Mouse (Mus musculus): Measurements from ENCODE around the gene Gm9837. TPM values are rescaled to one million over a fixed set of nuclear protein-coding genes. Genes with fewer than 3 reads are reported as not detected.
A peak's percentile ranks its signal among the peaks of the same experiment; 100 is the strongest.

The Gm9837 gene
- polyA plus RNA-seq, 1 experiment = not detected

DNA sequence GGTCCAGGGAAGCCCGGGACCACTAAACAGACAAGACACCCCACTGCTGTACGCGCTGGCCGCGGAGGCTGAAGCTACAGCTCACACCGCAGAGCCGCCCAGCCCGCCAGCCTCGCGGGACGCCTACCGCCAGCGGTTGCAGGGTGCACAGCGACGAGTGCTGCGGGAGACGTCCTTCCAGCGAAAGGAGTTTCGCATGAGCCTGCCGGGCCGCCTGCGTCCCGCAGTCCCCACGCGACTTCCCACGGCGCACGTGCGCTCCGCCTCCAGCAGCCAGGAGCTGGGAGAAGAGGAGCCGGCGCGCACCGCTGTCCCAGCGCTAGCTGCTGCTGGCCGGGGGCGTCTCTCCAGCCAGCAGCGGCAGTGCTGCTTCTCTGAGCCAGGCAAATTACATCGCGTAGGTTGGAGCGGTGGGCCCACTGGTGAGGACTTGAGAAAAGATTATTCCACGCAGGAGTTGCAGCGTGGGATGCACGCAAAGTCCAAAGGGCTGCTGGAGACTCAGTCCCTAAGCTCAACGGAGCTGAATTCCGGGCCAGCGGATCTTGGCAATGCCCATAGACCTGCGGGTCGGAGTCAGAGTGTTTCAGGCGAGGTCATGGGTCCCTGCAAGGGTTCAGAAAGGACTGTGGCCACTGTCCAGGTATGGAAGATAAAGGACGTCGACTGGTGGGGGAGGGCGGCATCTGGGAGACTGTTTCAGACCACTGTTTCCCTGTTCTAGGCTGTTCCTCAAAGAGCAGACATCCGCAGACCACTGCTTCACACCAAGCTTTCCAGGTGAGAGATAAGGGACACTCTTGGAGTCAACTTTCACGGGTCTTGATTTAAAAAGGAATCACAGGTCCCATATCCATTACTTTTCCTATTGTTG is 6.5 kb downstream of the Gm9837 start:
- no peak for TF ChIP-seq POLR2A (IDR thresholded peaks at IDR 0.05; ENCODE audit: low read depth, low read length)
- TF ChIP-seq CTCF (IDR thresholded peaks at IDR 0.05; ENCODE audit: extremely low read depth, insufficient read length, insufficient replicate concordance, low read depth, low read length) = no peak
- no peak overlapping the region for H3K27ac ChIP-seq (ENCODE audit: insufficient read depth, low read depth, low read length)
- H3K27me3 ChIP-seq (ENCODE audit: control insufficient read depth, insufficient read depth, low read length) = peaks cover 9% of the 10 kb centered on the region
- peak overlapping the region; percentile 38 for H3K4me3 ChIP-seq (ENCODE audit: low read depth, low read length)
- H3K4me1 ChIP-seq (ENCODE audit: control insufficient read depth, insufficient read depth, insufficient read length, low read length) = no peaks in the 10 kb centered on the region
- WGBS = 38% methylated on average over 55 of the region's 55 CpGs
- no peaks in the 10 kb centered on the region for H3K36me3 ChIP-seq (ENCODE audit: control insufficient read depth, insufficient read depth, low read length)

DNA sequence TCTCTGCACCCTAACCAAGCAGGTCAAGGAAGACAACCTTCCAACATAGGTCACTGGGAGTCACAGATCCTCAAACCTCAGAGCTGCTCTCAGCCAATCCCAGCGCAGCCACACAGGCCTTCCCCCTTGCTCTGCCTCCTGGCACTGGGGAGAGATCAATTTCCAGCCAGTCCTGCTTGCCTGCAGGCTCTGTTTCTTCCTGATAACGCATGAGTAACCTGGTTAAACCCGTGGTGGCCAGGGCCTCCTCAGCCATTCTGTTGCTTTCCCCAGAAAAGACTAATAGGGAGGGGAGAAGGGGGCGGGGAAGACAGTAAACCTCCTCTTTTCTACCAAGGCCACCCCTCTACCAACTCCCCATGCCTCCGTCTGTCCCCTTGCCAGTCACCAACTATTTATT is 8.6 kb downstream of the Gm9837 start:
- Histone ChIP-seq H3K36me3 (ENCODE audit: control insufficient read depth, insufficient read depth, low read length) (no peaks in the 10 kb centered on the region), H3K4me3 (ENCODE audit: low read depth, low read length) (no peak overlapping the region), H3K27me3 (ENCODE audit: control insufficient read depth, insufficient read depth, low read length) (peaks cover 9% of the 10 kb centered on the region), H3K27ac (ENCODE audit: insufficient read depth, low read depth, low read length) (no peak overlapping the region), H3K4me1 (ENCODE audit: control insufficient read depth, insufficient read depth, insufficient read length, low read length) (no peaks in the 10 kb centered on the region)
- TF ChIP-seq CTCF (IDR thresholded peaks at IDR 0.05; ENCODE audit: extremely low read depth, insufficient read length, insufficient replicate concordance, low read depth, low read length) (no peak), POLR2A (IDR thresholded peaks at IDR 0.05; ENCODE audit: low read depth, low read length) (no peak)
- 28% methylated on average over 5 of the region's 5 CpGs for WGBS

DNA sequence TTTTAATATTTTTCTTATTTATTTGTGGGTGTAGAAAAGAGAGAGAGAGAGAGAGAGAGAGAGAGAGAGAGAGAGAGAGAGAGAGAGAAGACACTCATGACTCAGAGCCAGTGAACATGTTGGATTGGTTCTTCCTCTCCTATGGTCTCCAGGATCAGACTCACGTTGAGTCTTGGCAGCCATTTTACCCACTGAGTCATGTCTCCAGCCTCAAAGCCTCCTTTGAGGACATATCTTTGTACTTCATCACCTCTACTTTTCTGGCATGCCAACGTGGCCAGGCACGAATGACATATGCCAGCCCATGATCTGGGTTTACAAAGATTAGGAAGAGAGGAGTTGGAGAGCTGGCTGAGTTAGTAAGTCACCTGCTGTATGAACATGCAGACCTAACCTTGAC is 10.1 kb downstream of the Gm9837 start:
- Histone ChIP-seq H3K4me1 (ENCODE audit: control insufficient read depth, insufficient read depth, insufficient read length, low read length) (no peaks in the 10 kb centered on the region), H3K4me3 (ENCODE audit: low read depth, low read length) (no peak overlapping the region), H3K27me3 (ENCODE audit: control insufficient read depth, insufficient read depth, low read length) (peaks cover 9% of the 10 kb centered on the region), H3K27ac (ENCODE audit: insufficient read depth, low read depth, low read length) (no peak overlapping the region), H3K36me3 (ENCODE audit: control insufficient read depth, insufficient read depth, low read length) (no peaks in the 10 kb centered on the region)
- WGBS = 82% methylated on average over 3 of the region's 3 CpGs
- TF ChIP-seq CTCF (IDR thresholded peaks at IDR 0.05; ENCODE audit: extremely low read depth, insufficient read length, insufficient replicate concordance, low read depth, low read length) = no peak
- no peak for TF ChIP-seq POLR2A (IDR thresholded peaks at IDR 0.05; ENCODE audit: low read depth, low read length)

DNA sequence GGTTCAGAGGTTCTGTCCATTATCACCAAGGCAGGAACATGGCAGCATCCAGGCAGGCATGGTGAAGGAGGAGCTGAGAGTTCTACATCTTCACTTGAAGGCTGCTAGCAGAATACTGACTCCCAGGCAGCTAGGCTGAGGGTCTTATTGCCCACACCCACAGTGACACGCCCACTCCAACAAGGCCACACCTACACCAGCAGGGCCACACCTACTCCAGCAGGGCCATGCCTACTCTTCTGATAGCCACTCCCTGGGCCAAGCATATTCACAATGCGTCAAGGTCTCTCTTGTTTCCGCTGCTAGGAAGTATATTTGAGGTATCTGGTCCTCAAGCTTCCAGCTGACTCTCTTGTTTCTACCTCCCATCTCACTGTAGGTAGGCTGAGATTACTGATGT is 11.3 kb downstream of the Gm9837 start:
- Histone ChIP-seq H3K36me3 (ENCODE audit: control insufficient read depth, insufficient read depth, low read length) (no peaks in the 10 kb centered on the region), H3K4me1 (ENCODE audit: control insufficient read depth, insufficient read depth, insufficient read length, low read length) (peaks cover under 1% of the 10 kb centered on the region; the same call in 1 of the 2 replicates), H3K27me3 (ENCODE audit: control insufficient read depth, insufficient read depth, low read length) (peaks cover 8% of the 10 kb centered on the region), H3K27ac (ENCODE audit: insufficient read depth, low read depth, low read length) (no peak overlapping the region), H3K4me3 (ENCODE audit: low read depth, low read length) (no peak overlapping the region)
- 75% methylated on average over 3 of the region's 3 CpGs for WGBS
- TF ChIP-seq CTCF (IDR thresholded peaks at IDR 0.05; ENCODE audit: extremely low read depth, insufficient read length, insufficient replicate concordance, low read depth, low read length) (no peak), POLR2A (IDR thresholded peaks at IDR 0.05; ENCODE audit: low read depth, low read length) (no peak)

DNA sequence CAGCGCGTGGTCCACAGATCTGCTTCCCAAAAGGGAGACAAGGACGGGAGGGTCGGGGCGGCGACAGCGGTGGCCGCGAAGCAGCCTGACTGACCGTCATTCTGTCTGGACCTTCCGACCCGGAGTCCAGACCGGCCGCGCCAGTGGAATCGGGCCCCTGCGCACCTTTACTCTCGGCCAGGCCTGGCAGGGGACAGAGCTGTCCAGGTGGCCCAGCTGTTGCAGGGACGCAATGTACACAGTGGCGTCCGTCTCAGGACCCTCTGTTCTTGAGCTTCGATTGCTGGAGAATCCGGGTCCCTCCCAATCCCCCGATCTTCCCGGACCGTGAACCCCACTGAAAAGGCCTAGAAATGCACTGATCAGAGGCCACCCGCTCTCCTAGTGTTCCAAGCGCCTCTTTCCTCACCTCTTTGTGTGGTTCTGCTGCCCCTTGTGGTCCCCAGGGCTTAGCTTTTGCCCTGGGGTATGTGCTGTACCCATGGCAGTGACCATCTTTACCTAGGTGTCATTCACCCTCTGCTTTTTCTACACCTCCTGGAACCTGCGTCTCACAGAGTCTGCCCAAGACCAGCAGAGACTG is 12.8 kb downstream of the Gm9837 start:
- TF ChIP-seq CTCF (IDR thresholded peaks at IDR 0.05; ENCODE audit: extremely low read depth, insufficient read length, insufficient replicate concordance, low read depth, low read length) = no peak
- no peak for TF ChIP-seq POLR2A (IDR thresholded peaks at IDR 0.05; ENCODE audit: low read depth, low read length)
- 15% methylated on average over 29 of the region's 29 CpGs for WGBS
- Histone ChIP-seq H3K36me3 (ENCODE audit: control insufficient read depth, insufficient read depth, low read length) (no peaks in the 10 kb centered on the region), H3K4me1 (ENCODE audit: control insufficient read depth, insufficient read depth, insufficient read length, low read length) (peaks cover 8% of the 10 kb centered on the region; the same call in 1 of the 2 replicates), H3K27ac (ENCODE audit: insufficient read depth, low read depth, low read length) (peak overlapping the region; percentile 1; the same call in 1 of the 2 replicates), H3K4me3 (ENCODE audit: low read depth, low read length) (peak overlapping the region; percentile 68), H3K27me3 (ENCODE audit: control insufficient read depth, insufficient read depth, low read length) (no peaks in the 10 kb centered on the region)

DNA sequence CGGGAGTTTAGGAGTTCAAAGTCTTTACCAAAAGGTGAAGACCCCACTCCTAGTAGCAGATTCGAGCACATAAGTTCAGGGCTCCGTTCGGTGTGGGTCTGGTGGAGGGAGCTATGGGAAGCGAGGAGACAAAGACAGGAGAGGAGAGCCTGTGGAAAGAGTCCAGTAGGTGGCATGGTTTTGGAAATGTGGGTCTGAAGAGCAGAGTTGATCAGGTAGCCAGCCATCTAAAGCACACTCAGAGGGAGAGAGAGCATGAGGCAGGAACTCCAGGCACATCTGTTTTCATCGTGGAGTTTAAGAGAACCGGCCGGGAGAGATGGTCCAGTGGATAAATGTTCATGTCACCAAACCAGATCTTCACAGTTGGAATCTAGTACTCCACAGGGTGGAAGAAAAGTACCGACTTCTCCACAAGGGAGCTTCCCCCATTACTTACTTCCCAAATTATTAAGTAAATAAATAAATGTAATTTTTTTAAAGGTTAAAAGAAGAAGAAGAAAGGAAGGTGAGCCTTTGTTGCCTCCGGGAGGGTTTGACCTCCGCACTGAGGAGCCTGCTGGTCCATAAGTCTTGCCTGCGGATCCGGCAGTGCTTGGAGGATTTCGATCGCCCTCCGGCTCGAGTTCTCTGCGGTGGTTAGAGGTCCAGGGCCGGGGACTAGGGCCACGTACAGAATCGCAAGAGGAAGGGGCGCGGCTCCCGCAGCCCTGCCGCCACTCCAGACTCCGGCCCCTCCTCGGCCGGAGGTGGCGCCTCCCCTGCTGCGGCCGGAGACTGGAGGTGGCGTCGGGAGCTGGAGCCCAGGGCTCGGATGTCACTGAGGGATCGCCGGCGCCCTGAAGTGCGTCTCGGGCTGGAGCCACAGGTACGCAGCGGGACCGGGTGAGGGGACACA is 13.6 kb downstream of the Gm9837 start, which contains the start of the genes Gm10447 and Shroom1:
TSS of gene Gm10447 (minus strand) at position 637 of the 898 bp plus-strand sequence.
TSS of gene Shroom1 (plus strand) at position 732 of the 898 bp plus-strand sequence.
- H3K4me1 ChIP-seq (ENCODE audit: control insufficient read depth, insufficient read depth, insufficient read length, low read length) = peaks cover 8% of the 10 kb centered on the region; the same call in 1 of the 2 replicates
- H3K36me3 ChIP-seq (ENCODE audit: control insufficient read depth, insufficient read depth, low read length) = no peaks in the 10 kb centered on the region
- peak within 1 kb of the TSS; percentile 23; the same call in 1 of the 2 replicates for H3K27ac ChIP-seq (ENCODE audit: insufficient read depth, low read depth, low read length)
- WGBS = 3% methylated on average over 42 of the region's 42 CpGs
- peak within 1 kb of the TSS; percentile 68 for H3K4me3 ChIP-seq (ENCODE audit: low read depth, low read length)
- H3K27me3 ChIP-seq (ENCODE audit: control insufficient read depth, insufficient read depth, low read length) = no peaks in the 10 kb centered on the region
- TF ChIP-seq POLR2A (IDR thresholded peaks at IDR 0.05; ENCODE audit: low read depth, low read length) = peak; percentile 49; the same call in 1 of the 2 replicates
- no peak; the same call in 1 of the 2 replicates for TF ChIP-seq CTCF (IDR thresholded peaks at IDR 0.05; ENCODE audit: extremely low read depth, insufficient read length, insufficient replicate concordance, low read depth, low read length)

Measured in small intestine, adult 2 months (tissue).